In the genomic region with DNA sequence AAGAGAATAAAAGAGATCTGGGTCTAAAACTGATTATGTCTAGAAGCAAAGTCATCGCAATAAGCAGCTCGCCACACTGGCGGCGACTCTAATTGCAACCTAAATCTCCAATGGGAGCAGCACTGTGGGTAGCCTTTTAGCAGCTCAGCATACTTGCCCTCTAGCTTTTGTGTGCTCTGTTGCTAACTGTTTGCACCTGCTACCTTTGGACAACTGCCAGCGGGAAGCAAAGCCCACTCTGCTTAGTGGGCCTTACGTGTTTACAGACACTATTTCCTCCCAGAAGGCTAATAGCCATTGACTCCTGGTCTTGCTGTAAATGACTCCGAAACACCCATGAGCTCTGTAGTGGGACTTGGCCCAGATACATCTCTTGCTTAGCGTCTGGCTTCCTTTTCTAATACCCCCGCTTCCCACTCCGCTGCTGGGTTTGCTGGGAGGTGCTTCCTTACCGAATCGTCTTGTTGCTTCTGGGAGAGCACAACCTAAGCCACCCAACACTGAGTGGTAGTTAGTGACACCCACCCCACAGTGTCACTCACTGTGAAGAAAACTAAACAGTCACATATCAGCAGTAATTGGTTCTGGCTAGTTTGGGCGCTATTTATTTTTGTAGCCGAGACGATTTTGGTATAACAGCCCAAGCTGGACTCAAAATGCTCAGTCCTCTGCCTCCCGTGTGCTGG, we compare ENCODE assay signal across 10 mouse cellular contexts. TPM values are rescaled to one million over a fixed set of nuclear protein-coding genes. Genes with fewer than 3 reads are reported as not detected.
DNase-seq lines count a peak whose midpoint lies in the region; ATAC-seq lines count a peak whose summit lies in the region.
"Had no signal": no experiment of that assay in that cellular context is flagged by ENCODE, and none has a peak within 500 bp of the region (broad histone marks: within the 10 kb centered on the region; RNA-seq: fewer than 3 reads in every experiment).

No protein-coding gene starts in this region.

- H3K4me3 ChIP-seq in limb, embryonic 15.5 days: no peak overlapping the region
- H3K4me3 ChIP-seq: heart, embryonic 10.5 days had no signal

- DNase-seq in embryo, embryonic 11 days: peak; percentile 16
- no peak for DNase-seq in embryo, embryonic 10.5 days (ENCODE audit: low spot score)
- peak; percentile 26 for DNase-seq in right cerebral cortex, postnatal 14 days
- DNase-seq in right cerebral cortex, adult 18-20 months: no peak
- peak; percentile 89 for DNase-seq in retina, postnatal 1 day
- no peak for DNase-seq in adrenal gland, adult 2 months
- no peak for DNase-seq in urinary bladder, adult 18-20 months (ENCODE audit: low spot score in 2 of 2)
- DNase-seq: spleen, adult 18-20 months had no signal

- H3K27me3 ChIP-seq in limb, embryonic 15.5 days: no peaks in the 10 kb centered on the region; the same call in 1 of the 2 replicates

- H3K36me3 ChIP-seq in limb, embryonic 15.5 days: no peaks in the 10 kb centered on the region

- no peaks in the 10 kb centered on the region for H3K9me3 ChIP-seq in limb, embryonic 15.5 days
- H3K9me3 ChIP-seq: heart, embryonic 10.5 days had no signal

- H3K27ac ChIP-seq in limb, embryonic 15.5 days: no peak overlapping the region
- H3K27ac ChIP-seq: heart, embryonic 10.5 days had no signal

- no peak for ATAC-seq in limb, embryonic 15.5 days (ENCODE audit: insufficient number of reproducible peaks, low FRiP score, low TSS enrichment, low read depth)

- no peak overlapping the region for H3K9ac ChIP-seq in limb, embryonic 15.5 days

- 33% methylated on average over 16 of the region's 16 CpGs for WGBS in limb, embryonic 15.5 days

- H3K4me1 ChIP-seq in limb, embryonic 15.5 days: peaks cover 7% of the 10 kb centered on the region
- H3K4me1 ChIP-seq: heart, embryonic 10.5 days had no signal

- 0 out of 2 replicates have a peak overlapping the region, but pooled peaks have one; percentile 12 for H3K4me2 ChIP-seq in limb, embryonic 15.5 days

RNA-seq across cellular contexts. Expression of a gene that starts 28.1 kb away (rescaled TPM):
- 142 and 179 TPM in 2 replicates for polyA plus RNA-seq in limb, embryonic 15.5 days (2015; fragmentation: Nextera tagmentation; extraction: Ambion mirVana)
- total RNA-seq in adrenal gland, adult 2 months (2021): 10 to 100 TPM; 10.2 to 25.1 TPM
- polyA plus RNA-seq in adrenal gland, adult 2 months (2012; rRNA removed): 6.3 and 7.7 TPM in 2 replicates

RNA-seq across cellular contexts. Expression of a gene that starts 56.9 kb away (rescaled TPM):
- 36.3 and 39.3 TPM in 2 replicates for polyA plus RNA-seq in limb, embryonic 15.5 days (2015; fragmentation: Nextera tagmentation; extraction: Ambion mirVana)
- total RNA-seq in adrenal gland, adult 2 months (2021): 10 to 100 TPM; 42.6 to 43.5 TPM
- 39.0 and 48.4 TPM in 2 replicates for polyA plus RNA-seq in adrenal gland, adult 2 months (2012; rRNA removed)

RNA-seq across cellular contexts. Expression of a gene that starts 57.0 kb away (rescaled TPM):
- 42.1 and 46.1 TPM in 2 replicates for polyA plus RNA-seq in limb, embryonic 15.5 days (2015; fragmentation: Nextera tagmentation; extraction: Ambion mirVana)
- 10 to 100 TPM; 40.7 to 58.3 TPM for total RNA-seq in adrenal gland, adult 2 months (2021)
- polyA plus RNA-seq in adrenal gland, adult 2 months (2012; rRNA removed): 14.1 and 20.7 TPM in 2 replicates

Comparison
In these comparisons a context has a peak if more than half of its experiments do, and no peak if none do; other contexts are left out.
1. DNase-seq: peak in embryo, embryonic 11 days (single experiment), right cerebral cortex, postnatal 14 days (single experiment) and retina, postnatal 1 day (single experiment); none in embryo, embryonic 10.5 days (single experiment), right cerebral cortex, adult 18-20 months (single experiment), adrenal gland, adult 2 months (single experiment) and urinary bladder, adult 18-20 months (0 of 2).
2. RNA of a gene that starts 28.1 kb away (polyA plus RNA-seq): 142 to 179 TPM in limb, embryonic 15.5 days; 6.3 to 7.7 TPM in adrenal gland, adult 2 months; every median in the first group is over 10 times any median in the second.